Mouse (Mus musculus) hindbrain, embryonic 10.5 days (tissue): ENCODE measurements at regions not wholly inside any gene's neighbourhood (a gene's known extent, or its start where the extent isn't known, plus 50 kb on each side); places are given as distances from the start of the nearest gene placed in this dataset.

Experiments
- DNase-seq: peaks from one replicate; pipeline ENCODE4 v3.0.0-alpha.2; 2017; ENCODE audit warnings: low spot score
- H3K27ac ChIP-seq: fragments of 300-500 bp; sonication (generic); 2 replicates; pipeline ENCODE4 v1.5.1; 2016; ENCODE audit warnings: mild to moderate bottlenecking, moderate library complexity
- H3K27me3 ChIP-seq: fragments of 300-500 bp; sonication (generic); 2 replicates; pipeline ENCODE4 v1.6.1; 2016; ENCODE audit warnings: mild to moderate bottlenecking; ENCODE audit not compliant: poor library complexity, insufficient read depth, severe bottlenecking
- H3K36me3 ChIP-seq: fragments of 300-500 bp; sonication (generic); 2 replicates; pipeline ENCODE4 v1.6.1; 2016; ENCODE audit warnings: mild to moderate bottlenecking, moderate library complexity
- H3K4me1 ChIP-seq: fragments of 300-500 bp; sonication (generic); replicated peaks from 2 replicates; pipeline ENCODE4 v1.6.1; 2016; ENCODE audit warnings: mild to moderate bottlenecking
- H3K4me3 ChIP-seq: fragments of 300-500 bp; sonication (generic); 2 replicates; pipeline ENCODE4 v1.5.1; 2016; ENCODE audit warnings: mild to moderate bottlenecking, moderate library complexity
- H3K9me3 ChIP-seq: fragments of 300-500 bp; sonication (generic); 2 replicates; pipeline ENCODE4 v1.6.1; 2016; ENCODE audit warnings: mild to moderate bottlenecking, moderate library complexity
- WGBS: fragments of 180-500 bp; shearing (Covaris S2); methylation state at CpG from one replicate; pipeline ENCODE4 v1.1.7; 2016; 5-methylcytosine and 5-hydroxymethylcytosine counted together

- H3K9me3 ChIP-seq, result no peaks in the 10 kb centered on the region
- DNase-seq, result no peak
- no peaks in the 10 kb centered on the region for H3K36me3 ChIP-seq
- H3K4me1 ChIP-seq, result peaks cover 16% of the 10 kb centered on the region
- peaks cover 33% of the 10 kb centered on the region for H3K27me3 ChIP-seq
- WGBS, result 93% methylated on average over 12 of the region's 12 CpGs
- no peak overlapping the region for H3K27ac ChIP-seq
- no peak overlapping the region for H3K4me3 ChIP-seq
Observed at GRCm38 (mm10) chr14:118375641-118376040, 108.9 kb downstream of the Gm9376 start.

DNA sequence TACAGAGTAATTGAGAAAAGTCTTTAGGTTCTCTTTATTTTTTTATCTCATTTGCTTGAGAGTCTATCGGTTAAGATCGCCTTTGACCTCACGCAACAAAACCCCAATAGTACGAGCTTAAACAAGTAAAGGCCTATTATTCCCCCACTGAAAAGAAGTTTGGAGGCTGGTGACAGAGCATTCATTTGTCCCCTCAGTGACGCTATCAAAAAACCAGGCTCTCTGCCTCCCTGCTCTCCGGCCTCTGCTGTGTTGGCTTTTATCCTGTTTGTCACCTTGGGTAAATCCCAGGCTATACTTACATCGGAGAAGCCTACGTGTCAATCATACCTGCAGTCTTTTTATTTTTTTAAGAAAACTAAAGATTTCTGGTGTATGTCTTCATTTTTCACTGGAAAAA, 112.9 kb downstream of the Gm9376 start:
- Histone ChIP-seq H3K4me3 (no peak overlapping the region), H3K27me3 (peaks cover 23% of the 10 kb centered on the region; the same call in 1 of the 2 replicates), H3K36me3 (no peaks in the 10 kb centered on the region), H3K9me3 (no peaks in the 10 kb centered on the region), H3K27ac (peak overlapping the region; percentile 75; the same call in 1 of the 2 replicates), H3K4me1 (peaks cover 15% of the 10 kb centered on the region)
- DNase-seq, result no peak
- 46% methylated on average over 8 of the region's 8 CpGs for WGBS

DNA sequence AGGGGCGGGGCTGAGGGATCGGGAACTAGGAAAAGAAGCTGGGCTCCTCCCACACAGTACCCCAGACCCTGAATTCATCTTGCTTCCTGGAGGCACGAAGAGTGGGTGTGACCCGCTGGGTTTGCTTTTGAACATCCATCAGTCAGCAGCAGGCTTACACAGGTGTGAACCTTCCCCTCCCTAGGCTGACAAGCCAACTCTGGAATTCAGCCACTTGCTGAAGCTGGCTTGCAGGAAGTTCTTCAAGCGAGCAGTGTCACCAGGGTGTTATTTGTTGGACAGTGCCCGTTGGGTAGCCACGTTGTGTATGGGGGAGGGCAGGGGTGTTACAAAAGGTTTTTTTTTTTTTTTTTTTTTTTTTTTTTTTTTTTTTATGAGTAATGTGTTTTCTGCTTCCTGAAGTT, 118.8 kb downstream of the Gm9376 start:
- Histone ChIP-seq H3K4me1 (peaks cover 14% of the 10 kb centered on the region), H3K27me3 (peaks cover 8% of the 10 kb centered on the region; the same call in 1 of the 2 replicates), H3K36me3 (no peaks in the 10 kb centered on the region), H3K27ac (0 out of 2 replicates have a peak overlapping the region, but pooled peaks have one; percentile 12), H3K4me3 (0 out of 2 replicates have a peak overlapping the region, but pooled peaks have one; percentile 23), H3K9me3 (no peaks in the 10 kb centered on the region)
- DNase-seq, result no peak
- WGBS, result 26% methylated on average over 7 of the region's 7 CpGs

- H3K9me3 ChIP-seq, result no peaks in the 10 kb centered on the region
- DNase-seq, result no peak
- peaks cover 16% of the 10 kb centered on the region; the same call in 1 of the 2 replicates for H3K27me3 ChIP-seq
- H3K4me3 ChIP-seq, result no peak overlapping the region
- no peak overlapping the region for H3K27ac ChIP-seq
- no peaks in the 10 kb centered on the region for H3K36me3 ChIP-seq
- peaks cover 22% of the 10 kb centered on the region for H3K4me1 ChIP-seq
- 90% methylated on average over 15 of the region's 15 CpGs for WGBS
Observed at GRCm38 (mm10) chr14:118388061-118388460, 121.3 kb downstream of the Gm9376 start.

- peaks cover 19% of the 10 kb centered on the region for H3K4me1 ChIP-seq
- peaks cover 2% of the 10 kb centered on the region; the same call in 1 of the 2 replicates for H3K9me3 ChIP-seq
- H3K27ac ChIP-seq, result no peak overlapping the region
- H3K4me3 ChIP-seq, result no peak overlapping the region
- WGBS, result 73% methylated on average over 3 of the region's 3 CpGs
- H3K27me3 ChIP-seq, result peaks cover 15% of the 10 kb centered on the region
- no peak for DNase-seq
- no peaks in the 10 kb centered on the region for H3K36me3 ChIP-seq
Observed at GRCm38 (mm10) chr14:118390790-118391189, 124.0 kb downstream of the Gm9376 start.

GRCm38 (mm10) chr14:118391561-118391960, 124.8 kb downstream of the Gm9376 start:
- no peak for DNase-seq
- Histone ChIP-seq H3K27me3 (peaks cover 15% of the 10 kb centered on the region), H3K9me3 (peaks cover 3% of the 10 kb centered on the region; the same call in 1 of the 2 replicates), H3K4me1 (peaks cover 19% of the 10 kb centered on the region), H3K36me3 (no peaks in the 10 kb centered on the region), H3K27ac (no peak overlapping the region), H3K4me3 (no peak overlapping the region)
- 97% methylated on average over 5 of the region's 5 CpGs for WGBS

DNA sequence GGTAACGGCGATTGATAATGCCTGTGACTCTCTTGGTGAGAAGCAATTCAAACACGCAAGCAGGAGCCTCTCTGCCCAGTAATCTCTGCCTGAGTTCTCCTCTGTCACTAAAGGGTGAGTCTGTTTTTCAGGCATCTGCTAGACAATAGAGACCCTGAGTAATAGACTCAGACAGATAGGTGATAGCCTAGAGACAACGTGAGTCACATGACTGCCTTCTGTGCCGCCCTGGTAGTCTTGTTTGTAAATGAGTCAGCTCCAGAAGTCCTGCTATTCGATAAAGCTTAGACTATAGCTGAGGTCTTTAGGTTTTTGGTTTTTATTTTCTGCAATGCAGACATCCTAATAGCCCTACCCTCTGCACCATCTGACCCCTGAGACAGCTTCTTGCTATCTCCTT, 126.9 kb downstream of the Gm9376 start:
- Histone ChIP-seq H3K36me3 (no peaks in the 10 kb centered on the region), H3K4me3 (no peak overlapping the region), H3K27ac (peak overlapping the region; percentile 53), H3K9me3 (peaks cover 3% of the 10 kb centered on the region; the same call in 1 of the 2 replicates), H3K4me1 (peaks cover 22% of the 10 kb centered on the region), H3K27me3 (peaks cover 15% of the 10 kb centered on the region)
- 70% methylated on average over 6 of the region's 6 CpGs for WGBS
- no peak for DNase-seq

DNA sequence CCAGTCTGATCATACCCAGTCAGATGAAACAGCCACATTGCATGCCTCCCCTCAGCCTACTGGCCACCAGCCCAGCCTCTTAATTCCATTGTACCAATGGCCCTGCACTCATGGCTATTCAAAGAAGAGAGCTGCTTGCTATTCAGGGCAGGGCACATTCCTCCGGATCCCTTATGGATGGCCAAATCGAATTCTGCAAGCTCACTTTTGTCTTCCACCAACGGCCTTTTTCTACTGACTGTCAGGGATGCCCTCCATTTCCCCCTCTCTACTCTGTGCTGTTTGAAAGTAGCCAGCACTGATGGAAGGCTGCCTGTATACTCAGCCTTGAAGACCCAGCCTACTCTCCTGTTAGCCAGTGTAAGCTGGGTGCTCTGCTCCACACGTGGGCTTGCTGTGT, 147.5 kb downstream of the Gm9376 start:
- no peaks in the 10 kb centered on the region for H3K36me3 ChIP-seq
- no peak overlapping the region for H3K4me3 ChIP-seq
- peak overlapping the region; percentile 3; the same call in 1 of the 2 replicates for H3K27ac ChIP-seq
- peaks cover 53% of the 10 kb centered on the region for H3K27me3 ChIP-seq
- H3K9me3 ChIP-seq, result peaks cover 19% of the 10 kb centered on the region; the same call in 1 of the 2 replicates
- H3K4me1 ChIP-seq, result peaks cover 35% of the 10 kb centered on the region
- WGBS, result 33% methylated on average over 4 of the region's 4 CpGs
- no peak for DNase-seq

GRCm38 (mm10) chr14:118416163-118416562, 149.4 kb downstream of the Gm9376 start:
- peaks cover 37% of the 10 kb centered on the region for H3K9me3 ChIP-seq
- no peaks in the 10 kb centered on the region for H3K36me3 ChIP-seq
- H3K4me3 ChIP-seq, result peak overlapping the region; percentile 14; the same call in 1 of the 2 replicates
- peak; percentile 70 for DNase-seq
- WGBS, result 18% methylated on average over 7 of the region's 7 CpGs
- H3K27me3 ChIP-seq, result peaks cover 67% of the 10 kb centered on the region
- peaks cover 35% of the 10 kb centered on the region for H3K4me1 ChIP-seq
- peak overlapping the region; percentile 54 for H3K27ac ChIP-seq

DNA sequence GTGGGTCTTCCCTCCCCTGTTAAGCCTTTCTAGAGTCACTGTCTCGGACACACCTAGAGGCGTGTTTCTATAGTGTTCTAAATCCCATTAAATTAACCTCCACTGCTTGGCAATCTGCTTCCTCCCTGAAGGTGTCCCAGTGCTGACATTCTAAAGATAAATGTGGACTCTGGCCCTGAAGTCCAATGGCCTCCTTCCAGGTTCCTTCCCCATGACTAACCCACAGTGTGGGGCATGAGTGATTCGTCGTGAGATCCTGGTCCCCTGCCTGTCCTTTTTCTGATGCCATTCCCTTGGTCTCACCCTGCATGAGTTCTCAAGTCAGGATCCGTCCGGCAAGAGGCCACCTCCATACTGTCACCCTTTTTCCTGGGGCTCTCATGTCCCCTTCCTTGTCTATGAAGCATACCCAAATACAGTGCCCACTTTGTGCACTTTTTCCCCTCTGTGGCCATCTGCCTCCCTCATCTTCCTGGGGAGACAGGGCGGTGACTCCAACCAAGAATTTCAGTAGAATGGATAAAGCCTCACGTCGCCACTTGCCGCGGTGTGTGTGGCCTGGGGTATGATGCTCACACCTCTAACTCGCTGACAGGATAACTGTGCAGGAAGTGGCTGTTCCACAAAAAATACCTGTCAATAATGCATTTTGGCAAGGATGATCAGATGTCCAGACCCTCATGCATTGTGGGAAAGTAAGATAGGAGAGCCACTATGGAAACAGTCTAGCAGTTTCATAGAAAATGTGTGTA, 152.9 kb downstream of the Gm9376 start:
- DNase-seq, result no peak
- Histone ChIP-seq H3K27ac (no peak overlapping the region), H3K4me1 (peaks cover 32% of the 10 kb centered on the region), H3K36me3 (no peaks in the 10 kb centered on the region), H3K4me3 (no peak overlapping the region), H3K9me3 (peaks cover 38% of the 10 kb centered on the region), H3K27me3 (peaks cover 68% of the 10 kb centered on the region)
- WGBS, result 92% methylated on average over 12 of the region's 12 CpGs

- Histone ChIP-seq H3K4me3 (peak overlapping the region; percentile 41), H3K27me3 (peaks cover 72% of the 10 kb centered on the region), H3K9me3 (peaks cover 32% of the 10 kb centered on the region), H3K36me3 (no peaks in the 10 kb centered on the region), H3K4me1 (peaks cover 30% of the 10 kb centered on the region), H3K27ac (peak overlapping the region; percentile 83)
- WGBS, result 2% methylated on average over 17 of the region's 17 CpGs
- DNase-seq, result peak; percentile 59
Observed at GRCm38 (mm10) chr14:118422351-118423001, 155.7 kb downstream of the Gm9376 start.

DNA sequence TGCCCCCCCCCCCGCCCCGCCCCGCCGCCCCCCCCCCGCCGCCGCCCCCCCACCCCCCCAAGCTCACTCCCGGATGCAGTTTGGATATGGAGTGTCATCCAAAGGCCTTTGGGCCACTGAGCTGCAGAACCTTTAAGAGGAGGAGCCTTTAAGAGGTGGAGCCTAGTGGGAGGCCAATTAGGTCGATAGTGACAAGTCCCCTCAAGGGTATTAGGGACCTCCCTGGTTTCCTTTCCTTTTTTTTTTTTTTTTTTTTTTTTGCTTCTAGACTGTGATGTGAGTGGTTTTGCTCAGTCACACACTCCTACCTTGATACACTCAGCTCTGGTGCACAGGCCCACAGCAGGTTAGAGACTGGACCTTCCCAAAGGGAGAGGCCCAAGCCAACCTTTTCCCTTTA, 156.5 kb downstream of the Gm9376 start:
- Histone ChIP-seq H3K4me3 (no peak overlapping the region), H3K9me3 (peaks cover 27% of the 10 kb centered on the region), H3K27me3 (peaks cover 68% of the 10 kb centered on the region), H3K27ac (no peak overlapping the region), H3K36me3 (no peaks in the 10 kb centered on the region), H3K4me1 (peaks cover 33% of the 10 kb centered on the region)
- 0% methylated on average over 9 of the region's 9 CpGs for WGBS
- no peak for DNase-seq

GRCm38 (mm10) chr14:118426562-118426961, 159.8 kb downstream of the Gm9376 start:
- 81% methylated on average over 3 of the region's 3 CpGs for WGBS

More at GRCm38 (mm10) chr14:118426562-118426961, 159.8 kb downstream of the Gm9376 start:
- Histone ChIP-seq H3K4me1 (peaks cover 33% of the 10 kb centered on the region), H3K27me3 (peaks cover 47% of the 10 kb centered on the region), H3K4me3 (no peak overlapping the region), H3K36me3 (no peaks in the 10 kb centered on the region), H3K9me3 (no peaks in the 10 kb centered on the region), H3K27ac (no peak overlapping the region)
- DNase-seq, result no peak
